Mouse (Mus musculus) ovary, postnatal 14 days (tissue): ENCODE data around the gene Creb1.
"Not testable (repeated sequence)": the region's sequence is repeated elsewhere in the genome, so short reads cannot be mapped to it uniquely, and the experiment has no call there.

Experiments used
- DNase-seq: peaks from one replicate; pipeline ENCODE4 v3.0.0; 2022; ENCODE audit warnings: low spot score

Gene Creb1

GRCm38 (mm10) chr1:64618226-64618625, 85.8 kb downstream of the Creb1 start:
- DNase-seq: no peak

DNA sequence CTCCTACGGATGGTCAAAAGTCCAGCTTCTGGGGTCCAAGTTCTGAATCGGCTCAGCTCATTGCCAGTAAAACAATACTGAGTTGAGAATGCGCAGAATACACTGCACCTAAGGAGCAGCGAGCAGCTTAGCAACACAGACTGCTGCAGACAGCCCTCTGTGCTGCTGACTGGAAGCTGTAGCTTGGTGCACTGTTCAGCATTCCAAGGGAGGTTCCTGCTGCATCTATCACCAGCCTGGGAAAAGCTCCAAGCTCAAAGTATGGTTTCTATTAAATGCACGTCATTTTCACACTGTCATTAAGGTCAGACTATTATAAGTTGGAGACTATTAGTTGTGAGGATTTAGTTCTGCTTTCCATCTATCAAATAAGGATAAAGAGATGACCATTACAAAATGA, 88.7 kb downstream of the Creb1 start:
- no peak for DNase-seq

DNA sequence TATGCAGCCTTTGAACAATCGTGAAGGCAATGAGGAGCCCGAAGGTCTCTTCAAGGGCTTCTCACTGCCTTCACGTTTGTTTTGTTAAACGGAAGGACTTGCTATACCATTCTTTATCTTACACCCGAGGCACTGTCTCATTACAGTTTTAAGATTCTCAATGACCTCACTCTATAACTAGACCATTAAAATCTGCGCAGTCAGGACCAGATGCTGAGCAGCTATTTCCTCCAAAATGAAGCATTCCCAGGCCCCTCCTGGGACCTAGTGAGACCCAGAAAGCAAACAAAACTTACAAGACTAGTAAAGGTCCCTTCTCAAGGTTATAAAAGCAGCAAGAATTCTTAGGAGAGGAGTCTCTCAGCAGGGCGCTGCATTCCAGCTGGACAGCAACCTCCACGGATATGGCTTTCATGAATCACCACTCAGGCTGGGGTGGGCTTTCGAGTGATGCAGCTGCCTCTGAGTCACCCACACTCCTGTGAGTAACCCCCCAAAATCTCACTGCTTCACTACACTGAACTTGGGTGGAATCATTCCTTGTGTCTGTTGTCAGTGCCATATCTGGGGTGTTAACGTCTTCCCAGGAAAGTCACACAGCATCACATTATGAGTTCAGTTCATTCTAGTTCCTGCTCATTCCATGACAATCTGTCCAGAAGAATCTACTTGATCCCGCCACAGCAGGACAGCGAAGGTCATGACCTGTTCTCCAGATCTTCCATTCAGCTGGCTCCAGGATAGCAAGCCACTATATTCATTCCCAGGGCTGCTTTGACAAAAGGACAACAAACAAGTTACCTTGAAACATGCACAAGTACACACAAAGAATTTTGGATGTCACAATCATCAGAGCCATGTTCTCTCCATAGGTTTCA, 91.4 kb downstream of the Creb1 start:
- no peak for DNase-seq

- no peak for DNase-seq
Observed at GRCm38 (mm10) chr1:64625214-64625613, 92.8 kb downstream of the Creb1 start.

GRCm38 (mm10) chr1:64631526-64631925, 99.1 kb downstream of the Creb1 start:
- no peak for DNase-seq

DNA sequence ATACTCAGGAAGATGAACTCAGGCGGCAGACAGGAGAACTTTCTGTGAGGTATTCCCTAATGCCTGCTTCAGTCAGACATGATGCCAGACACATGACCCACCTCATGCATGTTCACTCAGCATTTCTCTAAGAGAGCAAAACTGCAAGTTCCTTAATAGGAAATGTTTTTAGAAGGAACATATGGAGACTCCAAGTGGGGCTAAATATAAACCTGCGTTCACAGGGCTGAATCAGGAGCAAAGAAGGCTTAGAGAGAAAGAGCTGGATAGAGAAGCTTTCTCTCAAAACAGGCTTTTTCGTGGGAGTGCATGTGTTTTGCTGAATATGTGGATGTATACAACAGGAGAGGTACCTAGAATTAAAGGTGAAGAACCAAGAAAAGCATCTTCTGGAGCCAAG, 100.8 kb downstream of the Creb1 start:
- no peak for DNase-seq

DNA sequence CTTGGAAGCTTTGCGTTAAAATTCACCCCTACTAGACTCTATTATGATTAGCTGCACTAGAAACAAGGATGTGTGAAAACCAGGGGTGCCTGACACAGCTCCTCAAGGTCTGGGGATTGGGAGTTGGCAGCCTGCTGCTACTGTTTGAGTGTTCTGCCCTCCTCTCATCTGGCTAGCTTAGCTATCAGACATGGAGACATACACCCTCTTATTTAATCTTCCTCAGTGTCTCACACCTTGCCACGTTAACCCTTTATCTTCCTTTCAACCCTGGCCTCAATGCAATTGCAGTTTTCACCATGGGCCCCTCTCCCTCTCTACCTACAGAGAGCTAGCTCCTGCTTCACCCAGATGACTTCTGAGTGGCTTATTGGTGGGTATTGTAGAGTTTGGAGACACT, 103.2 kb downstream of the Creb1 start:
- no peak for DNase-seq

DNA sequence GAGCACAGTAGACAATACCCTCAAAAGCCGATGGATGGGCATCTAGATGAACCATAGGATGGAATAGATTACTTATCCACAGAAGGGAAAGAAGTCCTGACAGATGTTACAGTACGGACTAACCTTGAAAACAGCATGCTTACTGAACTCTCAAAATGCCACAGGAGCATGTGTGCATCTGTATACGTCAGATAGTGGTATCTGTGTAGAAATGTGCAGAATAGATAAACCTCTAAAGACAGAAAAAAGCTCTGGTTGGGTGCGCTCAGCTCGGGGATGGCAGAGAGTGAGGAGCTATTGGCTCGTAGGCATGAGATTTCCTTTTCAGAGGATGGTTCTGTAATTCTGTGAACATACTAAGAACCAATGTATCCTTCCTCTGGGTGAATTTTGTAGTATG, 106.8 kb downstream of the Creb1 start:
- DNase-seq: no peak

DNA sequence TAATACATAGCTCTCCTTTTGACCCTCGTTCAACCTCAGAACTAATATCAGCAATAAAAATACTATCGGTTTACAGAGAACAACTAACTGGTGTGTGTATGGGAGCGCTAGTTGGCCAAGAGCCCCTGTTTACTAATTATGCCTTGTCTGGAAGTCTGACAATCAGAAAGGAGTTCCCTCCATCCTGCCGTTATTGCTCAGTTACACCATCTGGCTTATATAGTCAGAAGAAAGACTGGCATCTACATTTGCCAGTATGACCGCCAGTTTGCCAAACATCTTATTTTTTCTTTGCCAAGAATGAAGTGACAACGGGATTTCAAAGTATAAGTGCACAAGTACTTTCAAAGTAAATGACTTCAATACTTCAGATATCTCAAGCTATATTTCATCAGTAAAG, 108.6 kb downstream of the Creb1 start:
- DNase-seq: no peak

DNA sequence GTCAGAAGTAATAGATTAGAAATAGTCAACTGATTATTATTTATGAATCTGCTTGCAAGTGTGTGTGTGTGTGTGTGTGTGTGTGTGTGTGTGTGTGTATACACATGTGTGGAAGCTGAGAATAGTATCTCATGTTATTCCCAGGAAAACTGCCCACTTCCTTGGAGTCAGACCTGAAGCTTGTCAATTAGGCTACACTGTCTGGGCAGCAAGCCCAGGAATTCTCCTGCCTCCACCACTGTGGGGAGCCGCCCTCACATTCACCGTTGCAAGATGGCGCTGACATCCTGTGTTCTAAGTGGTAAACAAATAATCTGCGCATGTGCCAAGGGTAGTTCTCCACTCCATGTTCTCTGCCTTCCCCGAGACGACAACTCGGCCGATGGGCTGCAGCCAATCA, 110.1 kb downstream of the Creb1 start:
- not testable (repeated sequence) for DNase-seq

DNA sequence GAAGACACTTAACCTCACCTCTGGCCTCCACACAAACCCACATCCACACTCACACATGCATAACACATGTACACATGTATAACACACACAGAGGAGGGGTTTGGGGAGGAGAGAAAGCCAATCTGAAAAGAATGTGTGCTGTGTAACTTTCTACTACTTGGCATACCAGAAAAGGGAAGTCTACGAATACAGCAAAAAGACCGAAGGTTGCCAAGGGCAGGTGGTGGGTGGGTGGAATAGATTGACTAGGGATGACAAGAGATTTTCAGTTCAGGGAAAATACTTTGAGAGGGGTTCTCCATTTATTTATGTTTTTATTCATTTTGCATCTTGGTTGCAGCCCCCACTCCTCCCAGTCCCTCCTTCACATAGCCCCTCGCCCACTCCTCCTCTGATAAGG, 112.1 kb downstream of the Creb1 start:
- no peak for DNase-seq

GRCm38 (mm10) chr1:64649362-64650124, 117.1 kb downstream of the Creb1 start:
- peak; percentile 2 for DNase-seq

DNA sequence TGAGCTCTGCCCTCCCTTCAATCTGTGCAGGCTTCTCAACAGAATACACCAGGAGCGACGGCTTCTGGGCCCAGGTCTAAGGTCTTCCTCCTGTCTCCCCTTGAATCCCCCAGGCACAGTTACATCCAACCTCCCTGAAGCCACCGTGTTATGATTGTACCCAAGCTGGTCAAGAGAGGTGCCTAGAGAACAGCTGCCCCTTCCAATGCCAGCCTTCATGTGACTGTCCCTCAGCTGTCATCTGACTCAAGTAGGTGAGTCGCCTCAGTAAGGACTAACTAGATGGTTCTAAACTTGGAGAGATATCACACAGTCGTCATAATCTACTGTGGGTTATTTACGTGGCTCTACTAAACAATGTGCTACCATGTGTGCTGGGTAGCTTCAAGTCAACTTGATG, 121.3 kb downstream of the Creb1 start:
- no peak for DNase-seq
